Mouse (Mus musculus) hindbrain, embryonic 14.5 days (tissue): Measurements from ENCODE around the gene Atp1a1. TPM values are rescaled to one million over a fixed set of nuclear protein-coding genes. Genes with fewer than 3 reads are reported as not detected.

Experiments used
- ATAC-seq: fragments of 200-750 bp; cut with Nextera tagmentation; 2 replicates; pipeline ENCODE4 v1.8.0; 2017; ENCODE audit warnings: moderate number of reproducible peaks, mild to moderate bottlenecking, moderate TSS enrichment, moderate library complexity; ENCODE audit not compliant: low FRiP score
- DNase-seq: peaks from one replicate; pipeline ENCODE4 v3.0.0-alpha.2; 2015; ENCODE audit warnings: low spot score
- H3K27ac ChIP-seq: fragments of 300-500 bp; sonication (generic); 2 replicates; pipeline ENCODE4 v1.5.1; 2014; ENCODE audit warnings: mild to moderate bottlenecking, moderate library complexity
- H3K27me3 ChIP-seq: fragments of 300-500 bp; sonication (generic); 2 replicates; pipeline ENCODE4 v1.6.1; 2014; ENCODE audit warnings: mild to moderate bottlenecking, low read length, mixed read lengths; ENCODE audit not compliant: control insufficient read depth, insufficient read depth
- H3K36me3 ChIP-seq: fragments of 300-500 bp; sonication (generic); replicated peaks from 2 replicates; pipeline ENCODE4 v1.6.1; 2014; ENCODE audit not compliant: control insufficient read depth, insufficient read depth
- H3K4me1 ChIP-seq: fragments of 300-500 bp; sonication (generic); replicated peaks from 2 replicates; pipeline ENCODE4 v1.6.1; 2014; ENCODE audit warnings: antibody characterized with exemption, low read length, mixed read lengths; ENCODE audit not compliant: control insufficient read depth, insufficient read depth
- H3K4me2 ChIP-seq: fragments of 300-500 bp; sonication (generic); replicated peaks from 2 replicates; pipeline ENCODE4 v1.6.1; 2014; ENCODE audit warnings: mild to moderate bottlenecking, moderate library complexity
- H3K4me3 ChIP-seq: fragments of 300-500 bp; sonication (generic); replicated peaks from 2 replicates; pipeline ENCODE4 v1.5.1; 2014; ENCODE audit warnings: mild to moderate bottlenecking, low read length
- H3K9ac ChIP-seq: fragments of 300-500 bp; sonication (generic); 2 replicates; pipeline ENCODE4 v1.6.1; 2014
- H3K9me3 ChIP-seq: fragments of 300-500 bp; sonication (generic); 2 replicates; pipeline ENCODE4 v1.6.1; 2016; ENCODE audit warnings: low read length; ENCODE audit not compliant: control insufficient read depth
- WGBS: fragments of 180-500 bp; shearing (Covaris S2); extraction: QIAGEN DNeasy Blood & Tissue Kit; methylation state at CpG from one replicate; pipeline ENCODE4 v1.1.7; 2014; 5-methylcytosine and 5-hydroxymethylcytosine counted together
- polyA plus RNA-seq: library from polyadenylated mRNA; unstranded; fragments of >200 nt; fragmentation: Nextera tagmentation; extraction: Ambion mirVana; gene quantifications from 2 replicates; pipeline ENCODE4 v1.2.1, GENCODE M21; 2014

Atp1a1 gene
- polyA plus RNA-seq, 1 experiment from 2014 or later: 105 TPM

- DNase-seq (no peak), ATAC-seq (no peak)
- Histone ChIP-seq H3K9me3 (no peaks in the 10 kb centered on the region), H3K27ac (no peak overlapping the region), H3K4me3 (no peak overlapping the region), H3K4me1 (peaks cover 12% of the 10 kb centered on the region; the same call in 1 of the 2 replicates), H3K4me2 (no peak overlapping the region), H3K9ac (no peak overlapping the region), H3K27me3 (no peaks in the 10 kb centered on the region), H3K36me3 (peaks cover 7% of the 10 kb centered on the region)
- WGBS: 64% methylated on average over 3 of the region's 3 CpGs
These were observed 34.2 kb downstream of the Atp1a1 start for GRCm38 (mm10) chr3:101570246-101570645.

- Histone ChIP-seq H3K4me2 (no peak overlapping the region), H3K36me3 (no peaks in the 10 kb centered on the region), H3K9ac (no peak overlapping the region), H3K4me1 (peaks cover 12% of the 10 kb centered on the region; the same call in 1 of the 2 replicates), H3K9me3 (no peaks in the 10 kb centered on the region), H3K27ac (no peak overlapping the region), H3K4me3 (no peak overlapping the region), H3K27me3 (no peaks in the 10 kb centered on the region)
- ATAC-seq (no peak), DNase-seq (no peak)
- WGBS: 80% methylated on average over 4 of the region's 4 CpGs
These were observed 35.9 kb downstream of the Atp1a1 start for GRCm38 (mm10) chr3:101568627-101569026.

- 98% methylated on average over 2 of the region's 2 CpGs for WGBS
- Histone ChIP-seq H3K27ac (no peak overlapping the region), H3K4me3 (no peak overlapping the region), H3K36me3 (no peaks in the 10 kb centered on the region), H3K4me1 (peaks cover 7% of the 10 kb centered on the region), H3K9ac (no peak overlapping the region), H3K27me3 (no peaks in the 10 kb centered on the region), H3K9me3 (no peaks in the 10 kb centered on the region), H3K4me2 (no peak overlapping the region)
- DNase-seq (no peak), ATAC-seq (no peak)
These were observed 40.5 kb downstream of the Atp1a1 start for GRCm38 (mm10) chr3:101564011-101564410.

- Histone ChIP-seq H3K9me3 (no peaks in the 10 kb centered on the region), H3K27ac (no peak overlapping the region), H3K9ac (no peak overlapping the region), H3K27me3 (no peaks in the 10 kb centered on the region), H3K4me1 (peaks cover 7% of the 10 kb centered on the region), H3K36me3 (no peaks in the 10 kb centered on the region), H3K4me2 (no peak overlapping the region), H3K4me3 (no peak overlapping the region)
- DNase-seq: no peak
- WGBS: 33% methylated on average over 10 of the region's 10 CpGs
- no peak for ATAC-seq
These were observed 41.8 kb downstream of the Atp1a1 start for GRCm38 (mm10) chr3:101562510-101563209.

- H3K27me3 ChIP-seq: no peaks in the 10 kb centered on the region
- no peak overlapping the region for H3K4me3 ChIP-seq
- no peaks in the 10 kb centered on the region for H3K9me3 ChIP-seq
- H3K4me1 ChIP-seq: peaks cover 7% of the 10 kb centered on the region
- no peak for ATAC-seq
- H3K27ac ChIP-seq: no peak overlapping the region
- WGBS: 92% methylated on average over 5 of the region's 5 CpGs
- H3K4me2 ChIP-seq: no peak overlapping the region
- no peak for DNase-seq
- no peak overlapping the region for H3K9ac ChIP-seq
- no peaks in the 10 kb centered on the region for H3K36me3 ChIP-seq
These were observed 42.5 kb downstream of the Atp1a1 start for GRCm38 (mm10) chr3:101561948-101562347.

GRCm38 (mm10) chr3:101560841-101561522 lies 43.5 kb downstream of the Atp1a1 start:
- DNase-seq (peak; percentile 39), ATAC-seq (peak; percentile 68; the same call in 1 of the 2 replicates)
- H3K9ac ChIP-seq: no peak overlapping the region
- peaks cover 7% of the 10 kb centered on the region for H3K4me1 ChIP-seq
- no peak overlapping the region for H3K4me3 ChIP-seq
- 36% methylated on average over 9 of the region's 9 CpGs for WGBS
- no peaks in the 10 kb centered on the region for H3K36me3 ChIP-seq
- H3K4me2 ChIP-seq: no peak overlapping the region
- H3K9me3 ChIP-seq: no peaks in the 10 kb centered on the region
- no peaks in the 10 kb centered on the region for H3K27me3 ChIP-seq
- H3K27ac ChIP-seq: peak overlapping the region; percentile 60; the same call in 1 of the 2 replicates

GRCm38 (mm10) chr3:101556712-101557111 lies 47.8 kb downstream of the Atp1a1 start:
- Histone ChIP-seq H3K9me3 (no peaks in the 10 kb centered on the region), H3K36me3 (no peaks in the 10 kb centered on the region), H3K4me3 (no peak overlapping the region), H3K4me1 (peaks cover 10% of the 10 kb centered on the region), H3K4me2 (no peak overlapping the region), H3K27ac (no peak overlapping the region), H3K9ac (no peak overlapping the region), H3K27me3 (no peaks in the 10 kb centered on the region)
- ATAC-seq: no peak
- DNase-seq: no peak
- WGBS: 79% methylated on average over 2 of the region's 2 CpGs

GRCm38 (mm10) chr3:101552621-101553620 lies 51.6 kb downstream of the Atp1a1 start:
- no peak overlapping the region for H3K9ac ChIP-seq

More at GRCm38 (mm10) chr3:101552621-101553620, 51.6 kb downstream of the Atp1a1 start:
- no peak overlapping the region for H3K27ac ChIP-seq
- H3K4me1 ChIP-seq: peaks cover 8% of the 10 kb centered on the region; the same call in 1 of the 2 replicates
- H3K4me2 ChIP-seq: no peak overlapping the region
- no peak for ATAC-seq
- no peaks in the 10 kb centered on the region for H3K36me3 ChIP-seq
- H3K27me3 ChIP-seq: no peaks in the 10 kb centered on the region
- DNase-seq: no peak
- H3K9me3 ChIP-seq: no peaks in the 10 kb centered on the region
- WGBS: 91% methylated on average over 7 of the region's 7 CpGs
- H3K4me3 ChIP-seq: no peak overlapping the region
